Mouse (Mus musculus): ENCODE measurements around the gene Actc1. TPM values are rescaled to one million over a fixed set of nuclear protein-coding genes. Genes with fewer than 3 reads are reported as not detected.

Gene Actc1
- polyA plus RNA-seq, 1 experiment from 2014 or later = 39.6 TPM

DNA sequence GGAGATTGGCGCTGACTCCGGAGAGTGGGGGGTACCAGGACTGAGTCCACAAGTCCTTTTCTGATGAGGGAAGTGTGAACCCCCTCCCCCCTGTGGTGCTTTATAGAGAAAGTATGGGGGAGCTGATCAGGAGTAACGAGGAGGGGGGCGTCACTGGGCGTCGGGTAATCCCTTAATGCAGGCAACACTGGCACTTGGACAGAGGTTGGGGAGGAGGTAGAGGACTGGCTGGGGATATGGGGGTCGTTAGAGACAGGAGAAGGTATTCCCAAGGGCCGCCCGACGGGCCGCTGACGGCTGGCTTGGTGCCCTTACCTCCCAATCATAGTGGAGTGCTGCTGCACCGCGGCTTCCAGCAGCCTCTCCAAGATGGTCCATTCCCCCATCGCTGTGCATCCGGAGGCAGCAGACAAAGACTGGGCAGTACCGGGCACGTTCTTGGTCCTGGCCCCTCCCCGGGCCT is 40.6 kb downstream of the Actc1 start:
- peak; percentile 58 for ATAC-seq (replicated peaks; ENCODE audit: low FRiP score, low TSS enrichment, low read depth)
- peaks cover 51% of the 10 kb centered on the region for H3K27me3 ChIP-seq (replicated peaks; ENCODE audit: control insufficient read depth, insufficient read depth, low read length)

DNA sequence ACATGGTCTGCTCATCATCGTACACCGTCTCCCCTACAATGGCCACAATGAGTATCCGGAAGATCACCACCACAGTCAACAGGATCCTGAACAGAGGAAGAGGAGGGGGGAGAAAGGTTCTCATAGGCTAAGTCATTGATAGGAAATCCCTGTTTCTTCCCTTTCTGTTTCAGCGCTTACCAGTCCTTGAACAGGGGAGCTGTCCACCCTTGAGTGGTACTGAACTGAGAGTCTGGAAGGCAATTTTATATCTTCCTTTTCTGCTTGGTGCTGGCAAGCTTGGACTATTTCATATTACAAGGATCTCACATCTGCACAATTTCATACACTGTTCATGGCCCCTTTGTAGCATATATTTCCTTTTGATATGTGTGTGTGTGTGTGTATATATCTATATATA is 41.5 kb downstream of the Actc1 start:
- no peaks in the 10 kb centered on the region for H3K9me3 ChIP-seq (ENCODE audit: control insufficient read depth, low read length)
- no peak overlapping the region for H3K9ac ChIP-seq (ENCODE audit: low read length)
- no peak overlapping the region for H3K4me3 ChIP-seq (ENCODE audit: low read depth, low read length)
- no peaks in the 10 kb centered on the region for H3K36me3 ChIP-seq (ENCODE audit: control insufficient read depth, insufficient read depth, low read length)
- ATAC-seq (replicated peaks; ENCODE audit: low FRiP score, low TSS enrichment, low read depth) (0 out of 2 replicates have a peak, but pooled peaks have one; percentile 12), DNase-seq (ENCODE audit: low spot score) (peak; percentile 84)
- H3K4me2 ChIP-seq (ENCODE audit: low read length) = no peak overlapping the region
- 50% methylated on average over 4 of the region's 4 CpGs for WGBS
- peaks cover 46% of the 10 kb centered on the region for H3K27me3 ChIP-seq (replicated peaks; ENCODE audit: control insufficient read depth, insufficient read depth, low read length)
- no peak overlapping the region for H3K27ac ChIP-seq (ENCODE audit: low read depth)
- H3K4me1 ChIP-seq (replicated peaks; ENCODE audit: control insufficient read depth, insufficient read depth, low read length) = no peaks in the 10 kb centered on the region

More for the DNA sequence above, 40.6 kb downstream of the Actc1 start:
- H3K4me1 ChIP-seq (replicated peaks; ENCODE audit: control insufficient read depth, insufficient read depth, low read length) = no peaks in the 10 kb centered on the region
- H3K4me3 ChIP-seq (ENCODE audit: low read depth, low read length) = peak overlapping the region; percentile 35; the same call in 1 of the 2 replicates
- 4% methylated on average over 19 of the region's 19 CpGs for WGBS
- H3K9me3 ChIP-seq (ENCODE audit: control insufficient read depth, low read length) = no peaks in the 10 kb centered on the region
- no peak overlapping the region for H3K9ac ChIP-seq (ENCODE audit: low read length)
- peak overlapping the region; percentile 66 for H3K4me2 ChIP-seq (ENCODE audit: low read length)
- no peak for DNase-seq (ENCODE audit: low spot score)
- H3K27ac ChIP-seq (ENCODE audit: low read depth) = no peak overlapping the region
- no peaks in the 10 kb centered on the region for H3K36me3 ChIP-seq (ENCODE audit: control insufficient read depth, insufficient read depth, low read length)

DNA sequence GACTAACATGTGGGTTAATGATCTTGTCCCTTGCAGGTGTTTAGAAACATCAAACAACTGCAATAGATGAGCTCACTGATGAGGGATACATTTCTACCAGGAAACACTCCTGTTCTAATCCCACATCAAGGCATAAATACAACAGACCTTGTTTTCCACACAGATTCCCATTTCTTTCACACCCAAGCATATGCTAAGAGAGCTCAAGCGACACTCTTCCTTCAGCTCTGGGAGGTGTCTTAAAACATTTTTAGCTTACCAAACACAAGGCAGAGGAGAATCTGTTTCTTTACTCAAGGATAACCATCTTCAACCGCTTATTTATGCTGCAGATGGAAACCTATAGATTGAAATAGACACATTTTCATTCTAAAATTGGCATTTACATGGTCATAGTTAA is 45.0 kb downstream of the Actc1 start:
- no peaks in the 10 kb centered on the region for H3K36me3 ChIP-seq (ENCODE audit: control insufficient read depth, insufficient read depth, low read length)
- DNase-seq (ENCODE audit: low spot score) (no peak), ATAC-seq (replicated peaks; ENCODE audit: low FRiP score, low TSS enrichment, low read depth) (no peak)
- H3K4me1 ChIP-seq (replicated peaks; ENCODE audit: control insufficient read depth, insufficient read depth, low read length) = no peaks in the 10 kb centered on the region
- H3K27me3 ChIP-seq (replicated peaks; ENCODE audit: control insufficient read depth, insufficient read depth, low read length) = peaks cover 14% of the 10 kb centered on the region
- H3K27ac ChIP-seq (ENCODE audit: low read depth) = no peak overlapping the region
- no peak overlapping the region for H3K9ac ChIP-seq (ENCODE audit: low read length)
- 75% methylated on average over 2 of the region's 2 CpGs for WGBS
- H3K4me2 ChIP-seq (ENCODE audit: low read length) = no peak overlapping the region
- no peaks in the 10 kb centered on the region for H3K9me3 ChIP-seq (ENCODE audit: control insufficient read depth, low read length)
- H3K4me3 ChIP-seq (ENCODE audit: low read depth, low read length) = no peak overlapping the region

DNA sequence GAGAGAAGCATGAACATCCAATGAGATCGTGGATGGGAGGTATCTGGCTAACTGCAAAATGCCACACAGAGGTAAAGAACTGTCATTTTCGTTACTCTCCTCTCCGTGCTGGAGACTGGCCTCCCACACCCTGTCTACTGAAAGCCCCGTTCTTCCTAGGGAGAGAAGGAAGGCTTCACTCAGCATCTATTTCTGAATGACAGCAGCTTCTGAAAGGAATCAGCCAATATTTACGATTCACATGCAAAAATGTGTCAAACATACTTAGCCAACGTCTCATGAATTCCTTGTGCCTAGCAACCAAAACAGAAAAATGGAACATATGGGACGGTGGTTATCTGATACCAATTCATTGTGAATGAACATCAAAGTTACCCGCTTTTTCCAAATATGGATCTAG is 55.9 kb downstream of the Actc1 start:
- Histone ChIP-seq H3K4me3 (ENCODE audit: low read depth, low read length) (no peak overlapping the region), H3K4me1 (replicated peaks; ENCODE audit: control insufficient read depth, insufficient read depth, low read length) (no peaks in the 10 kb centered on the region), H3K4me2 (ENCODE audit: low read length) (no peak overlapping the region), H3K36me3 (ENCODE audit: control insufficient read depth, insufficient read depth, low read length) (no peaks in the 10 kb centered on the region), H3K27me3 (replicated peaks; ENCODE audit: control insufficient read depth, insufficient read depth, low read length) (no peaks in the 10 kb centered on the region), H3K27ac (ENCODE audit: low read depth) (no peak overlapping the region), H3K9ac (ENCODE audit: low read length) (no peak overlapping the region), H3K9me3 (ENCODE audit: control insufficient read depth, low read length) (no peaks in the 10 kb centered on the region)
- 60% methylated on average over 8 of the region's 8 CpGs for WGBS
- ATAC-seq (replicated peaks; ENCODE audit: low FRiP score, low TSS enrichment, low read depth) = no peak
- DNase-seq (ENCODE audit: low spot score) = no peak

Other genes with a start within 250 kb of the Actc1 start
- 17.5 and 18.0 TPM in 2 replicates for gene Scg5, start 224.4 kb downstream of the Actc1 start, polyA plus RNA-seq (2014; fragmentation: Nextera tagmentation; extraction: Ambion mirVana)
- gene Arhgap11a, start 204.9 kb downstream of the Actc1 start, polyA plus RNA-seq (2014; fragmentation: Nextera tagmentation; extraction: Ambion mirVana) = 4.7 and 5.2 TPM in 2 replicates
- 0.60 and 0.70 TPM in 2 replicates for gene Gjd2, start 39.9 kb downstream of the Actc1 start, polyA plus RNA-seq (2014; fragmentation: Nextera tagmentation; extraction: Ambion mirVana)
- gene Aqr, start 133.5 kb upstream of the Actc1 start, polyA plus RNA-seq (2014; fragmentation: Nextera tagmentation; extraction: Ambion mirVana) = 48.5 and 53.2 TPM in 2 replicates
- 5.5 and 6.2 TPM in 2 replicates for gene Zfp770, start 147.9 kb upstream of the Actc1 start, polyA plus RNA-seq (2014; fragmentation: Nextera tagmentation; extraction: Ambion mirVana)